Mouse (Mus musculus) embryo, embryonic 11.5 days (tissue): ENCODE data around the gene Me3.

Experiments
- DNase-seq: peaks from one replicate; pipeline ENCODE4 v3.0.0-alpha.2; 2012; ENCODE audit warnings: low read depth, low spot score

Gene Me3

DNA sequence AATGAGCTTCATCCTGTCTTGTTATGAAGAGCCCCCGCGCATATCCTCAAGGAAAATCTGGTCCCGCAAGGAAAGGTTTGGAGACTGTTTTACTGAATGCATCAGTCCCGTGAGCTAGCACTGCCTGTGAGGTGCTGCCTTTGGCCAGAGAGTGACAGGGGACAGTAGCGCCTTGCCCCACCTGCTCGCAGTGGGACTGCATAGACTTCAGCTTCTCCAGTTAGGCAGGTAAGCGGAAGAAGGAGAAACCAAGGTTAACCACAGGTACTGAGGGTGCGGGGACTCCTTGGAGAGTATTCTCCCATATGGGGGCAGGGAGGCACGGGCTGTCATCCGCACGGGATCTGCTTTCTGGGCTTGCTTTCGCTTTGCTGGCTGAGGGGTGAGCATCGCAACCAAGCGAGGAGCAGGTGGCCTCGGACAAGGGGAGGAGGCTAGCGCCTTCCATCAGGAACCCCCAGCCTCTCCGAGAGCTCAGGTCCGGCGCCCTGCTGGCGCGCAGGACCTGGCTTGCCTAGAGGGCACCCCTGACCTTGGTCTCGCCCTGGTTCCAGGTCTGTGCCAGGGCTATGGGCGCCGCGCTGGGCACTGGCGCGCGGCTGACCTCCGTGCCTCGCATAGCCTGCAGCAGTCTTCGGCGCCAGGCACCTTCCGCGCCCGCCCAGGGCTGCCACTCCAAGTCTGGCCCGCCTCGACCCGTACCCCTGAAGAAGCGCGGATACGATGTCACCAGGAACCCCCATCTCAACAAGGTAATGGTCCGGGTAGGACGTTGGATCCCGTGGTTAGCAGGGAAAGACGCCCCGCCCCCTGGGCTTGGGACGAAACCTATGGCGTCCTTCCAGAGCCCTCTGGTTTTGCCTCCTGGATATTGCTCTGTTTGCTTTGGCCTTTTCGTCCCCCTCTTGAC is at the start of gene Me3:
Gene Me3 (plus strand): TSS at position 51 of the 910 bp plus-strand sequence.
- DNase-seq: no peak

DNA sequence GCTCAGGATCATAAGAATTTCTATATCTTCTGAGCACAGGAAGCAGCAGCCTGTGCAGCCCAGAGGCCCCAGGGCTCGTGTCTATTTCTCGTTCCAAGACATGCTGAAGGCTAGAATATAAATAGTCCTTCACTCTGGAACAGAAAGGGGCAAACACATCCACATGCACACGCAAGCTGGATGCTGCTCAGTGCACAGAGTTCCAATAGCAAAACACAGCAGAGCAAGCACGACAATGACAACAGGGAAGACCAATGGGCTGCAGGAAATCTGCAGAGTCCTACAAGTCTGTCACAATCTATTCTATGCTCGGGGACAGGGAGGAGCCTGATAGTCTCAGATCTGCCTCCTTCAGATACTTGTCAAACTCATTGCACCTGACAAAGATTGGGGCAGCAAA is 42.2 kb upstream of the Me3 start:
- DNase-seq: no peak

DNA sequence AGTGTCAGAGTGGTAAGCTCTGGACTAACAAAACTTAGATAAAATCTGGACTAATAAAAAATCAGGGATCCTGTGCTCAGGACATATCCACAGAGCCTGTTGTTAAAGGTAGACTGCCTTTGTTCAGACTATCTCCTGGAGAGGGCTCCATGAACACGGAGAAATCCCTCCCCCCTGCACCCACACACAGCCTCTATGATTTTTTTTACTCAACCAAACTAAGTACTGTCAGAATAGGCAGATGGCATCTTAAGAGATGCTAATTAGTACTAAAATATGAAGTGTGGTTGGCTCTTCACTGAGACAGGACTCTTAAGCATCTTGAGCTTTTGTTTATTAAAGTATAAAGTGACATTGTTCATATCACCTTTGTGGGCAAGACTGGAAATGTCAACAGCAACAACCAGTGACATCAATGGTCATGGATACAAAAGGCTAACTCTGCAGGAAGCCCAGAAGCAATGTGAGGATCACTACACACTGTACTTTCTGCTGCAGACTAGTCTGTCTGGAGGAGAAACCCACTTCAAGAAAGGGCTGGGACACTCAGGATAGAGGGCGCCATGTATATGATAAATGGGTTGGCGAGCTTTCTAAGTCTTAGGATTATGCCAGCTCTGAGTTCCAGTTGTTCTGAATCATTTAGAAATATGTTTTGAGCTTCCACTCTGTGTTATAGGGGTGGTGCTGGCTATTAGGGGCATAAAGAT is 41.5 kb upstream of the Me3 start:
- DNase-seq: no peak

DNA sequence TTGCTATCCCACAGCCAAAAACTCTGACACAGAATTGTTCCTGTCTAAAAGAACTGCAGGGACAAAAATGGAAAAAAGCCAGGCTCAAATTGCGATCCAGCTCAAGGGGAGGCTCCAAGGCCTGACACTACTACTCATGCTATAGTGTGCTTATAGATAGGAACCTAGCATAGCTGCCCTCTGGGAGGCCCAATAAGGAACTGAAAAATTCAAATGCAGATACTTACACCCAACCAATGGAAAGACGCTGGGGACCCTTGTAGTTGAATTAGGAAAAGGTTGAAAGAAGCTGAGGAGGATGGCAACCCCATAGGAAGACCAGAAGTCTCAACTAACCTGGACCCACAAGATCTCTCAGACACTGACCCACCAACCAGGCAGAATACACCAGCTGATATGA is 36.4 kb upstream of the Me3 start:
- DNase-seq: no peak

DNA sequence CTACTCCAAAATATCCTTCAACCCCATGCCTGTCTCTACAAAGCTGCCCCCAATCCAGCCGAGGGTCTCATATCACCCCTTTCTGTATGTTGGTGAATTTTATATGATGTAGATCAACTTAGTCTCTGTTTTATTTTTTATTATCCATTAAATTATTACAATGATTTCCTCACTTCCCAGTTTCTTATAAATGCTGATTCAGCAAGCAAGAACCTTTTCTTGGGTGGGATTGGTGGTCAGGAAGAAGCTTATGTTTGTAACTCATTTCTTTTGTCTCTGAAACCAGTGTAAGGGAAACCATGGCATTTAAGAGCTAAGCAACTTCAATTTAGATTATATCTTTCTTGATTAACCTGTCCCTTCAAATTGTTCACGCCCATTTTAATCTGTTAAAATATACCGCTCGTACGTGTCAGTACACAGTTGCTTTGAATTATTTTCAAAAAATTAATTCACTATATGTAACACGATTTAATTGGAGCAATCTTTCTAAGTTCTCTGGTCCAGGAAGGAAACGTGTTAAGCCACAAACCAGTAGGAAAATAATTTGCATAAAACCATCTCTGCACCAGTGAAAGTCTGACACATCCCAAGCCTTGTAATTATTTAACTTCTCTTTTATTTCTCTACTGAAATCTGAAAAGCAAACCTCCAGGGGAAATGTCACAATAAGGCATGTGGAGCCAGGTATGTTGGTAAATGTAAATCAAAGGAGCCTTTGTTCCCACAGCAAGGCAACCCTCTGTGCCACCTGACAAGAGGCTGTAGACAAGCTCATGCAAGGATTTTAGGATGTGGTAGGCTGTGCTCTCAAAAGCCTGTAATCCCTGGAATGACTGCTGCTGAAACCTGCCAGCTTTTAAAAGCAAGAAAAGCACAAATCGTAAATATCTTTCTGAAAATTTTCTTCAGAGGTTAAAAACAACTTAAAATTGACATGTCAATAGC is 26.3 kb upstream of the Me3 start:
- DNase-seq: no peak

DNA sequence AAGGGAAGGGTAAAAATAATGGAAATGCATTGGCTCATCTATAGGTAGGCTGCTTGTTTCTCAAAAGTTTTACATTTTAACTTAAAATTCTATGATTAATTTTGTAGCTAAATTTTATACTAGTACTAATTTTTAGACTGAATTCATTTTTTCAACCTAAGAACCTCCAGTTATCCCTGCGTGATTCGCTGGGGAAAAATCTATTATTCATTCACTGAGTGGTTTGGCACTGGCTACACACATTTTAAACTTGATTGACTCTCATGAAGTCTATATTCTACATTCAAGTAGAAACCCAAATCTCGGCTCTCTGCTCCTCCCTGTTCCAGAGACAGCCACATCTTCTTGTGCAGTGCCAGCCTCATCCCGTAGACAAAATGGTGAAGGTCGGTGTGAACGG is 24.9 kb upstream of the Me3 start:
- no peak for DNase-seq

DNA sequence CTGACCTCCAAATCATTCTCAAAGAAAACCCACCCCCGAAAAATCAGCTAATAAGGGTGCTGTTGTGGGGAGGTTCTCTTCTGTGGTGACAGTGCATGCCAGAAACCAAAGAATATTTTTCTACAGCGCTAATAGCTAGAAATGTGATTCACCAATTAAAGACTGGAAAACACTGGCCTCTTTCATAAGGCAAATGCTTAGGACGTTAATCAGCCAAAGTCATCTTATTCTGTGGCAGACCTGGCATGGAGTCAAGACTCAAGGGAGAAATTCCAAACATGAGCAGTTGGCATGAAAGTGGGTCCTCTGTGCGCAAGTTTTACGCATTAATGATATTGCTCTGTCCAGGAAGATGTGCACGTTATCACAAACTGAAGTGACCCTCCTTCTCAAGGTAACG is 21.0 kb upstream of the Me3 start:
- no peak for DNase-seq

DNA sequence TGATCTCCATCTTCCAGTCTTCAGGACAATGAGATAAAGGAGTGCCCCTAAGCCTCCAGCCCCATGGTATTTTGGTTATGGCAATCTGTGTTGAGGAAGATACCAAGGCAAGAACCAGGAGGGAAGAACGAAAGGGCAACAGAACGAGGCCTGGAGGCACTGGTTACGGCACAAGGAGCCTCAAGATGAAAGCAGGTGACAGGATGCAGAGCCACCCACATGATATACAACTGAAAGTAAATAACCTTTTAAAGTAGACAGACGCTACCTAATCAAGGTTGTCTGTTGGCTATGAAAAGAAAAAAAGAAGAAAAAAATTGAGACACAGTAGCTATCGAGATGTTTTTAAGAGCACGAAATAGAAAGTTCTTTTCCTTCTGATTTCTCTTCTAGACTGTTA is 16.0 kb upstream of the Me3 start:
- no peak for DNase-seq

DNA sequence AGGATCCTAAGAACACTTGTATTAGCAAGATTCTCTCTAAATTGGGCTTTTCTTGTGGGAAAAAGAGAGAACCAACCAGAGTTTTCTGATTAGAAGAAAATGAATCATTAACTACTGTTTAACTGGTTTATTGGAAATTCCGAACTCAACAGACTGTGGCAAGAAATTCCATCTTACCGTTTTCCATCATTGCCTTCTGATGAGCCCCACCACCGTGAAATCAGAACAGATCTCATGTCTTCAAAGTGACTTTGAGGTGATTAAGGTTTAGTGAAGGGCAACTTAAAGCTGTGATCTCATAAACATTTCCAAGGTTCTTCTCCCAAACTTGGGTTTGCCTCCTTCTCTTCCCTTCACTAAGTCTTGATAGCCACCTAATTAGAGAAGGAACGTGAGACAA is 8.9 kb upstream of the Me3 start:
- no peak for DNase-seq

DNA sequence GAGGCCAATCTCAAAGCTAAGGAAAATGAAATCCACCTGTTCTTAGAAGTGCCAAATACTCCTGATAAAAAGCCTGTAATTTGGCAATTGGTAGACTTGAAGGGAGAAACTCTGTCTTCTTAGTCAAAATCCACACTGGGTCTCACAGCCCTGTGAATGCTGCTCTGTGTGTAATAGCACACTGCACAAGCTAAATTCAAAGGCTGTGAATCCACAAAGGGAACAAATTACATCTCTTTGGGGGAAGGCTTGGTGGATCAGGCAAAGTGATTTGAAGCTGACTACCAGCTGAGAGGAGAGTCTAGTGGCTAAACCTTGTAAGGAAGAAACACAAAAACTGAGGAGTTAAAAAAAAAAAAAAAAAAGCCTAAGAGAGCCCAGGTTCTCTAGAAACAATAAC is 4.8 kb upstream of the Me3 start:
- DNase-seq: no peak

DNA sequence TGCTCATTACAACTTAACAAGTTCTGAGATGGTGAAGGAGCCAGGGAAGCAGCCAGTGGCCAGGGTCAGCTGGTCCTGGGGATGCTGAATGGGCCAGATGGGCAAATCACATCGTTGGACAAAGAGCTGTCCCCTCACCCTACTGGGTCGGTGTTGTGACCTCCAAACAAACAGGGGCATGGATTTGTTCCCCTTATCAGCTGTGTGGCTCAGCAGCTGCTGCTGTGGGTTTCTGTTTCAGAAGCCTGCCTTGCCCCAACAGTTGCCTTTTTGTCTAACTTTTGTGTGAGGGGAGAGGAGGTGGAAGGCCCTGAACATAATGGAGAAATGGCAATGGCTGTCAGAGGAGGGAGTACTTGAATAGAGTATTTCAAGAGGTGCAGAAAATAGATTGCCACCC is 4.2 kb upstream of the Me3 start:
- DNase-seq: no peak

DNA sequence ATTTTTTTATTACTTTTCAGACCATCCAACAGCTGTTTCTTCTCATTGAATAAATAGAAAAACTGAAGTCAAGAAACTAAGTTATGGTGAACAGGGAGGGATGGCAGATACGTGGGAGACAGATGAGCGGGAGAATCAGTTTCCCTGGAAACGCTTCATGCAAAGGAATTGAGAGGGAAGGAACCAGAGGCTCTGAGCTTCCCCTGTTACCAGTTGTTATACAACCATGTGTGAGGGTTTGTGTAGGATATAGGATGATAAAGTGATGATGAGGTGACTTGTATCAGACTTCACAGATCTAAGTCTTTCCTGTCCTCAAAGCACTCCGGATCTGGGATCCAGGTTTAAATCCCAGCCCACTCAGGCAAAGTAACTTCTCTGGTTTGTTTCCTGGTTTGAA is 3.2 kb upstream of the Me3 start:
- no peak for DNase-seq

DNA sequence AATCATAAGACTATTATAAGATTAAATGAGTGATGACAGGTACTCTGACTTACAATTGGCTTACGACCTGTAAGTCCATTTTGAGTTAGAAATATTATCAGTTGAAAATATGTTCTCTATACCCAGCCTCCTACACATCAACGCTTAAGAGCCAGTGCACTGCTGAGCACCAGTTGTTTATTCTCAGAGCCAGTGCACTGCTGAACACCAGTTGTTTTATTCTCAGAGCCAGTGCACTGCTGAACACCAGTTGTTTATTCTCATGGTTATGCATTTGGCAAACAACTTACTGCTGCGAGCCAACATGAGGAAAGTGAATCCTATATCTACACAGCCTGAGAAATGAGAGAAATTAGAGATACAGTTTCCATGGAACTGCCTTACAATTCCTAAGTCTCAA is 2.3 kb upstream of the Me3 start:
- no peak for DNase-seq

DNA sequence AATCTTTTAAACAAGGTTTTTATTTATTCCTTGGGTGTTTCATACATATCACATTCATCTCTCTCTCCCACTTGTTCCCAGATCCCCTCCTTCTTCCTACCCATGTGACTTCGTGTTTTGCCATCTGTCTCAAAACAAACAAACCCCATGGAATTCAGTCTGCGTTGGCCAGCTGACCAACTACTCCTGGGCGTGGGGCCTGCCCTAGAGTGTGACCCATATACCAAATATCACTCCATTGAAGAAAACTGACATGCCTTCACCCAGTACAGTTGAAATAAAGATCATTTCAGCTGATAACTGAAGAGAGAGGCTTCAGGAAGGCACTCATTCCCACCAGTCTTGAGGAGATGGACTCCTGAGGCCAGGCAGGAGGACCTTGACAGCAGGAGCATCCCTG is 1.4 kb upstream of the Me3 start:
- no peak for DNase-seq

DNA sequence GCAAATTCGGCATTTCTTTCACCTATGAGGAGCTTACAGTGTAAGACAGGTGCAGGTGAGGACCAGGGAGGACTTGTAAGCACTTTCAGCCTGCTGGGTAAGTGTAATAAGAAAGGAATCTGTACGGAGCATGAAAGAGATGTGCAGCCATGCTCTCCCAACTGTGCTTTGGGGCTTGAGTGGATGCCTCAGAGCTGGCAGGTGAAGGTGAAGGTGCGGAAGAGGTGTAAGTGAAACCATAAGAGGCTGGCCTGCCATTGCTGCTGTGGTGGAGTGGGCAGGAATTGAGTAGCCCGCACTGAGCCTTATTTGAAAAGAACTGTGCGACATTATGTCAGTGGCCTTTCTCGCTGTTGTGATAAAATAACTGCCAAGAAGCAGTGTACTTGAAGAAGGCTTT is 8.3 kb downstream of the Me3 start:
- DNase-seq: no peak

DNA sequence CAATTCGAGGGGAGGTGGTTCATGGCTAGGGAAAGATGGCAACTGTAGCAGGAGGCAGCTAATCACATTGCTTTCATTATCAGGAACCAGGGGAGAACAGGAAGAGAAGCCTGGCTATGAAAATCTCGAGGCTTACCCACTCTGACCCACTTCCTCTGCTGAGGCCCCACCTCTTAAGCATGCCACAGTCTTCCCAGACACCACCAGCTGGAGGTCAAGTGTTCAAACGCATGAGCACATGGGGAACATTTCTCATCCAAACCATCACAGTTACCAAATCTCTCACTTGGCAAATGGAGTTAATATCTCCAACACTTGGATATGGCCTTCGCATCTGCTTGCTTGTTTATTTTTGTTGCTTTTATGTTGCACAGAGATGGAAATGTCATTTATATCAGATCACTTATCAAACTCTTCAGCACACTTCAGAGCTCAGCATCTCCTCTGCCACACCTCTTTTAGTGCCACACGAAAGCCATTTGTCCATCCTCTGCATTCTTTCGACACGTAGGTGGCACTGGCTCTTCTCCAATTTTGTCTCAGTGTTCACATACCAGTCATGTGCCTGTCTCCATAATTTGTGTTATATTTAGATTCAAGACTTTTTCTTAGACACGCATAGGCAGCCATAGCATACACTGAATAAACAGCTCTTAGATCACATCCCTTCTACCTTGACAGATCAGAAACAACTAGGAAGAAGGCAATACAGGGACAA is 8.9 kb downstream of the Me3 start:
- DNase-seq: no peak

DNA sequence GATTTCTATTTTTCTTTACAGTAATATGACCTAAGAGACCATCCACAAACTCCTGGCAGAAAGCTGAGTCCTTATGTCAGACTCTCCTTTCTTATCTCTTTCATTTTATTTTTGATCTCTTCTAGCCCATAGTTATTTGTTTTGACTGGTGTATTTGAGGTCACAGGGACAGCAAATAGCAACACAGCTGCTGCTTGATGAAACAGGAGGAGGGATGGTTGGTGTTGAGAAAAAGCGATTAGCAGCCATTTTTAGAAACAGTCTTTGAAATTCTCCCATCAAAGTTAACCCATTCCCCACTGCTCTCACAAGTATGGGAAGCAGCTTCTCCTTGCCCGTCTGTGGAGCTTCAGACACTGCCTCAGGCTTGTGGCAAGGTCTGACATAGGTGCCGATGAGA is 12.8 kb downstream of the Me3 start:
- no peak for DNase-seq

DNA sequence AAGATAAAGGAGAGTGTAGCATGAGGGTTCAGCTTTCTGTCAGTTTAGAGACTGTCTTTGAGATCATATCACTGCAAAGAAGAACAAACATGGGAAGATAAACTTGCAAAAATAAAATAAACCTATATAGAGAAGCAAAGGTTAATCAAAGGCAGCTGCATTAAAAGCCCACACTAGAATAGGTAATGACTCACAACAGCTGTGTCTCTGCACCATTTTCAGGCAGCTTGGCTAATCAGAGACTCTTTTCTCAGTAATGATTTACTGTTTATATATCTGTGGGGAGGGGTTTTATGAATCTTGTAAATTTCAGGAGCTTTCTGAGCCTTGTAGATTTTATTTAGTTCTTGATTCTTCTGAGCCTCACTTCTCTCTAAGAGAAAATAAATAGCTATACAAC is 15.7 kb downstream of the Me3 start:
- DNase-seq: no peak

DNA sequence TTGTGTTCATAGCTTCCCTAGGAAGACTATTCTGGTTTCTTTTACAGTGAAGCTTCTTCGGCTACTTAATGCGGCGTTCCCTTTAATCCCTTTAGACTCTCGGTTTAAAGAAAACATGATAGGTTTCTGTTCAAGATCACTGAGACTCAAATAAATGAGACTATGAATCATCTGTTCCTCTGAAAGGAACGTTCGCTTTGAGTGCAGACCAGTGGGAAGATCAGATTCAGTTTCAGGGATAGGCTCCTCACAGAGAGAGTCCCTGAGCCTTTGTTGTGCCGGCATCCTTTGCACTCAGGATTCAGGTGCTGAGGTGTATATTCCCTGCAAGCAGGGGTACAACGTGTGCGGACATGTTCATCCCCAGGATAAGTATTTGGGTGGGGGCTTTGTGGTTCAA is 25.0 kb downstream of the Me3 start:
- no peak for DNase-seq

DNA sequence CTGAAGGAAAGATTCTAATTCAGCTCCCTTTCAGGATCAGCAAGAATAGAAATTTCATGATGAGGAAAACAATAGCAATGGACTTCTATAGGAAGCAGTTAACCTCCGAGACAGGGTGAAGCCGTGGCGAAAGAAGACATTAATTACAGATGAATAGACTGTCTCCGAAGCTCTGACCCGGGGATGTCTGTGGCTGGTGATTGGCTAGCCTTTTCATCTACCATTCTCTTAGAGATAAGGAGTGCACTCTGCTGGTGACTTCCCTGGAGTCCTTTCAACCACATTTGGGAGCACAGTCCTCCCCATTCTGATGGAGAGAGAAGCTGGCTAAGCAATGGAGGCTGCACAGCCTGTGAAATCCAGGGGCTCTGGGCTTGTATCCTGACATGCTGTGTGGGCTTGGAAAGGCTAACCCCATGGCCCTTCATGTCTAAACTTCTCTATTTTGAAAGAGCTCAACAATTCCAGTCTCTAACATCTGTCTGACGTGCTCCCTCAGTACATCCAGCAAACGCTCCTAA is 25.6 kb downstream of the Me3 start:
- no peak for DNase-seq

DNA sequence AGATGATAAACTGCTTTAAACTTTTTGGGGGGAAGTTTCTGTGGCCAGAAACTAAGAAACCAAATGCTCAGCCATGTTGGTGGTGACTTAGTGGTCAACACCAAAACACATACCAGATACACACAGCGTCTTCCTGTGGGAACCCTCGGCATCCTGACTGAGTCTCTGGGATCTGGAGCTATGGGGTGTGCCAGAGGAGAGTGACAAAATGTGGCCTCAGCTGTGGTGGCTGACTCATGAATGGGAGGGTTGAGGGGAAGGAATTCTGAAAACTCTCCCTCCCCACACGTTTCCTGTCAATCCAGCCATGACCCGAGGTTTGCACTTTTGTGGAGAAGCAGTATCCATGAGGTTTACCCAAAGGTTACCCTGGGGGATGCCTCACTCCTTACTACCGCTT is 32.0 kb downstream of the Me3 start:
- DNase-seq: no peak
